Mouse (Mus musculus) heart, postnatal 0 days (tissue): ENCODE measurements around the gene Psmd8. TPM values are rescaled to one million over a fixed set of nuclear protein-coding genes. Genes with fewer than 3 reads are reported as not detected.

Experiments
- ATAC-seq: fragments of 200-750 bp; cut with Nextera tagmentation; 2 replicates; pipeline ENCODE4 v1.8.0; 2017; ENCODE audit warnings: low read depth, moderate number of reproducible peaks, moderate library complexity; ENCODE audit not compliant: insufficient read depth
- DNase-seq: peaks from one replicate; pipeline ENCODE4 v3.0.0-alpha.2; 2016; ENCODE audit warnings: low spot score
- H3K27ac ChIP-seq: fragments of 300-500 bp; sonication (generic); 2 replicates; pipeline ENCODE4 v1.5.1; 2014; ENCODE audit warnings: low read depth, mild to moderate bottlenecking
- H3K27me3 ChIP-seq: fragments of 300-500 bp; sonication (generic); 2 replicates; pipeline ENCODE4 v1.6.1; 2014; ENCODE audit warnings: low read length, mixed read lengths; ENCODE audit not compliant: control insufficient read depth, insufficient read depth
- H3K36me3 ChIP-seq: fragments of 300-500 bp; sonication (generic); replicated peaks from 2 replicates; pipeline ENCODE4 v1.6.1; 2014; ENCODE audit warnings: low read length, mixed read lengths; ENCODE audit not compliant: control insufficient read depth, insufficient read depth
- H3K4me1 ChIP-seq: fragments of 300-500 bp; sonication (generic); 2 replicates; pipeline ENCODE4 v1.6.1; 2014; ENCODE audit warnings: antibody characterized with exemption; ENCODE audit not compliant: control insufficient read depth, insufficient read depth
- H3K4me2 ChIP-seq: fragments of 300-500 bp; sonication (generic); 2 replicates; pipeline ENCODE4 v1.6.1; 2014; ENCODE audit warnings: low read depth, mild to moderate bottlenecking, low read length, moderate library complexity
- H3K4me3 ChIP-seq: fragments of 300-500 bp; sonication (generic); 2 replicates; pipeline ENCODE4 v1.5.1; 2014; ENCODE audit warnings: low read depth, low read length
- H3K9ac ChIP-seq: fragments of 300-500 bp; sonication (generic); replicated peaks from 2 replicates; pipeline ENCODE4 v1.6.1; 2014; ENCODE audit warnings: low read depth, low read length, mixed read lengths
- H3K9me3 ChIP-seq: fragments of 300-500 bp; sonication (generic); replicated peaks from 2 replicates; pipeline ENCODE4 v1.6.1; 2016; ENCODE audit warnings: low read length; ENCODE audit not compliant: control insufficient read depth
- CTCF ChIP-seq: IDR thresholded peaks from 2 replicates; pipeline ENCODE4 v1.5.1; 2016; ENCODE audit warnings: antibody characterized with exemption, control low read depth, low read depth
- EP300 ChIP-seq: IDR thresholded peaks from 2 replicates; pipeline ENCODE4 v1.6.1; 2016; ENCODE audit warnings: antibody characterized with exemption, low read depth
- WGBS: fragments of 180-500 bp; shearing (Covaris S2); extraction: QIAGEN DNeasy Blood & Tissue Kit; methylation state at CpG from one replicate; pipeline ENCODE4 v1.1.7; 2014; 5-methylcytosine and 5-hydroxymethylcytosine counted together
- polyA plus RNA-seq: library from polyadenylated mRNA; unstranded; fragments of >200 nt; fragmentation: Nextera tagmentation; extraction: Ambion mirVana; gene quantifications from 2 replicates; pipeline ENCODE4 v1.2.1, GENCODE M21; 2015
- total RNA-seq: library from RNA; depleted of rRNA; stranded (reverse); fragments of >200 nt; gene quantifications from 2 replicates; pipeline ENCODE4 v1.2.3, GENCODE M21; 2014; ENCODE audit warnings: low replicate concordance; rRNA removed

The Psmd8 gene
- 296 and 383 TPM in 2 replicates for total RNA-seq
- polyA plus RNA-seq: 250 and 255 TPM in 2 replicates

GRCm38 (mm10) chr7:29180077-29180853, at the start of gene Psmd8:
Gene Psmd8, minus strand, starts transcription at chr7:29180701.
- DNase-seq (peak; percentile 99), ATAC-seq (peak; percentile 97)
- Histone ChIP-seq H3K27ac (peak within 1 kb of the TSS; percentile 85), H3K4me1 (peaks cover 14% of the 10 kb centered on the region), H3K4me2 (peak within 1 kb of the TSS; percentile 89), H3K36me3 (peaks cover 20% of the 10 kb centered on the region), H3K4me3 (peak within 1 kb of the TSS; percentile 94), H3K9ac (peak within 1 kb of the TSS; percentile 89), H3K27me3 (no peaks in the 10 kb centered on the region), H3K9me3 (no peaks in the 10 kb centered on the region)
- TF ChIP-seq EP300 (peak; percentile 47; the same call in 1 of the 2 replicates), CTCF (peak; percentile 54)
- under 1% methylated on average over 62 of the region's 62 CpGs for WGBS

- Histone ChIP-seq H3K9me3 (no peaks in the 10 kb centered on the region), H3K27ac (no peak overlapping the region), H3K27me3 (0 out of 2 replicates have a peak, but pooled peaks cover 11% of the 10 kb centered on the region), H3K4me3 (no peak overlapping the region), H3K4me1 (peaks cover 5% of the 10 kb centered on the region), H3K9ac (no peak overlapping the region), H3K4me2 (no peak overlapping the region), H3K36me3 (0 out of 2 replicates have a peak, but pooled peaks cover 14% of the 10 kb centered on the region)
- WGBS: 72% methylated on average over 4 of the region's 4 CpGs
- TF ChIP-seq CTCF: no peak
- no peak for TF ChIP-seq EP300
- ATAC-seq: no peak
- DNase-seq: no peak
Measured at GRCm38 (mm10) chr7:29228202-29228601, 47.7 kb upstream of the Psmd8 start.

- WGBS: 72% methylated on average over 13 of the region's 13 CpGs
- no peak for DNase-seq
- ATAC-seq: no peak
- no peaks in the 10 kb centered on the region for H3K9me3 ChIP-seq
- no peak overlapping the region for H3K4me3 ChIP-seq
- H3K4me1 ChIP-seq: no peaks in the 10 kb centered on the region
- H3K36me3 ChIP-seq: 0 out of 2 replicates have a peak, but pooled peaks cover 14% of the 10 kb centered on the region
- H3K4me2 ChIP-seq: no peak overlapping the region
- no peak overlapping the region for H3K9ac ChIP-seq
- no peak overlapping the region for H3K27ac ChIP-seq
- TF ChIP-seq CTCF: no peak
- no peak for TF ChIP-seq EP300
- no peaks in the 10 kb centered on the region for H3K27me3 ChIP-seq
Measured at GRCm38 (mm10) chr7:29225520-29225919, 45.0 kb upstream of the Psmd8 start.

GRCm38 (mm10) chr7:29224756-29225394, 44.4 kb upstream of the Psmd8 start:
- DNase-seq (no peak), ATAC-seq (no peak)
- peaks cover 6% of the 10 kb centered on the region; the same call in 1 of the 2 replicates for H3K9me3 ChIP-seq
- no peaks in the 10 kb centered on the region for H3K27me3 ChIP-seq
- H3K4me2 ChIP-seq: no peak overlapping the region
- H3K4me3 ChIP-seq: no peak overlapping the region
- H3K9ac ChIP-seq: no peak overlapping the region
- 0 out of 2 replicates have a peak, but pooled peaks cover 14% of the 10 kb centered on the region for H3K36me3 ChIP-seq
- no peaks in the 10 kb centered on the region for H3K4me1 ChIP-seq
- TF ChIP-seq EP300 (no peak), CTCF (no peak)
- no peak overlapping the region for H3K27ac ChIP-seq
- 27% methylated on average over 16 of the region's 16 CpGs for WGBS

- 50% methylated on average over 15 of the region's 15 CpGs for WGBS
- no peak for ATAC-seq
- Histone ChIP-seq H3K4me1 (peaks cover 6% of the 10 kb centered on the region), H3K9me3 (peaks cover 30% of the 10 kb centered on the region; the same call in 1 of the 2 replicates), H3K27me3 (peaks cover 16% of the 10 kb centered on the region), H3K36me3 (no peaks in the 10 kb centered on the region), H3K4me2 (no peak overlapping the region), H3K27ac (no peak overlapping the region), H3K9ac (no peak overlapping the region), H3K4me3 (no peak overlapping the region)
- DNase-seq: no peak
- TF ChIP-seq CTCF (no peak), EP300 (no peak)
Measured at GRCm38 (mm10) chr7:29214846-29215245, 34.3 kb upstream of the Psmd8 start.
